Mouse (Mus musculus) embryonic fibroblast, embryonic 13.5 days (primary cell): ENCODE results near the gene Abcc8. TPM values are rescaled to one million over a fixed set of nuclear protein-coding genes. Genes with fewer than 3 reads are reported as not detected.

Experiments
- H3K27ac ChIP-seq: 2 replicates; pipeline ENCODE4 v1.5.1; 2012; ENCODE audit warnings: low read length, control low read depth, inconsistent platforms; ENCODE audit not compliant: insufficient read depth
- H3K4me1 ChIP-seq: 2 replicates; pipeline ENCODE4 v1.6.1; 2011; ENCODE audit warnings: low read length; ENCODE audit not compliant: control insufficient read depth, insufficient read depth
- H3K4me3 ChIP-seq: 2 replicates; pipeline ENCODE4 v1.5.1; 2011; ENCODE audit warnings: mild to moderate bottlenecking, control low read depth, low read length; ENCODE audit not compliant: insufficient read depth
- CTCF ChIP-seq: IDR thresholded peaks from 2 replicates; pipeline ENCODE4 v1.5.1; 2011; ENCODE audit warnings: mild to moderate bottlenecking, control low read depth, low read length, moderate library complexity, borderline replicate concordance; ENCODE audit not compliant: insufficient read depth
- POLR2A ChIP-seq: IDR thresholded peaks from 2 replicates; pipeline ENCODE4 v1.6.1; 2011; ENCODE audit warnings: low read depth, mild to moderate bottlenecking, control low read depth, low read length, moderate library complexity
- polyA plus RNA-seq: library from polyadenylated mRNA; stranded (reverse); fragments of >200 nt; gene quantifications from 2 replicates; pipeline ENCODE4 v1.2.4, GENCODE M21; 2011; ENCODE audit warnings: low read depth; ENCODE audit not compliant: missing spikeins, insufficient read length

The Abcc8 gene
- polyA plus RNA-seq, 1 experiment = not detected

DNA sequence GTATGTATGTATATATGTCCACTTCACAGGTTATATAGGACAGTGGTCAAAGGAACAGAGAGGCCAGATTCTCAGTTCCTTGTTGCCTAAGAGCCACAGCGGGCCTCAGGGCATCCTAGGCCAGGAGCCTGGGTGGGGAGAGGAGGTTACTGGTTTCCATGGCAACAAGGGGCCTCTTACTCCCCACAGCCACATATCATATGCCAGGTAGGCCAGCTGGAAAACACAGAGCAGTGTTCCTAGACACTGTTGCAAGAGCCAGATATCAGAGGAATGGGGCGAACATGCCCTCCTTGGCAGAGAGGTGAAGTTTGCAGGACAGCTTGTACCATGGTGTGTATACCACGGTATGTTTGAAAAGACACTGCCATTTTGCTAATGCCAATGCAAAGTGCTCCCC, 66.4 kb downstream of the Abcc8 start:
- TF ChIP-seq CTCF (no peak), POLR2A (no peak)
- Histone ChIP-seq H3K27ac (no peak overlapping the region), H3K4me1 (no peaks in the 10 kb centered on the region), H3K4me3 (no peak overlapping the region)

DNA sequence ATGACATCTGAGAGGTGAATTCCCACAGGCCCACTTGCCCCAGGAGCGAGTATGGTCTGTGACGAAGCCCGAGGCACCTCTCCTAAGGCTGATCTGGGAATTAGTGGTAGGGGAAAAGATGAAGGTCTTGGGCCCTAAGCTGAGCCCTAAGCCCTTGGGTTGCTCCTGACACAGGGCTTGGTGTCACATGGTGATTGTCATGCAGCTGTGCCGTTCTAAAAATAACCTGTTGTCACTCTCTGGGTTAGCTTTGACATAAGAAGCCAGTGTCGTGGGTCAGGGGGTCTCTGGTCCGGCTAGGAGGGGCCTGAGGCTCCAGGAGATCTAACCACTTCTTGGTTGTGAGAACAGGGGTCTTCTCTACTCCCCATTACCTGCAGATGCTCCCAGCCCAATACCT, 67.9 kb downstream of the Abcc8 start:
- Histone ChIP-seq H3K27ac (no peak overlapping the region), H3K4me1 (no peaks in the 10 kb centered on the region), H3K4me3 (no peak overlapping the region)
- no peak for TF ChIP-seq CTCF
- no peak for TF ChIP-seq POLR2A

DNA sequence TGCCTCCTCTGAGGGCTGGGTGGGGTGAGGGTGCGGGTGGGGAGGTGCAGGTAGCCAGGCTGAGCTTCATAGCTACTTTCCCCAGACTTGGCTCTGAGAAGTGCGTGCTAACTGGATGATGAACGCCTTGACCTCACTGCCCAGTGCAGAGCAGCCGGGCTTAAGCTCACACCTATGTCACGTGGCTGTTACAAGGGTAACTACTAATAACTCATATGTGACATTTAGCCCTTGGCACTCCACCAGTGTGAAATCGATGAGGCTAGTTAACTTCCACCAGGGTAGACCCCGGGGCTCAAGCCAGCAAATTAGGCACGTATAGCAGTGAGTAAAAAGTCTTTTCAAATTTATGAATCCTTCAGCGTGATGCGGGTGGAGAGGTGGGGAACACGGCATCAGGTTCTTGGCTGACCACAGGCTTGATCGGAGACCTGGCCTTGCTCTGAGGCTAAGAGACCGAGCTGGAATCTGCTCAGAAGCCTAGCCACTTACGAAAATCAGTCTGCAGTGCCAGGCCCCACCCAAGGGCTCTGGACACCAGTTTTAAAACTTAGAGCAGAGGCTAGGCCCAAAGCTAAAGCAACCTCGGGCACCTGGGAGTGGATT, 68.5 kb downstream of the Abcc8 start:
- Histone ChIP-seq H3K4me3 (no peak overlapping the region), H3K4me1 (no peaks in the 10 kb centered on the region), H3K27ac (no peak overlapping the region)
- TF ChIP-seq POLR2A (no peak), CTCF (no peak)

DNA sequence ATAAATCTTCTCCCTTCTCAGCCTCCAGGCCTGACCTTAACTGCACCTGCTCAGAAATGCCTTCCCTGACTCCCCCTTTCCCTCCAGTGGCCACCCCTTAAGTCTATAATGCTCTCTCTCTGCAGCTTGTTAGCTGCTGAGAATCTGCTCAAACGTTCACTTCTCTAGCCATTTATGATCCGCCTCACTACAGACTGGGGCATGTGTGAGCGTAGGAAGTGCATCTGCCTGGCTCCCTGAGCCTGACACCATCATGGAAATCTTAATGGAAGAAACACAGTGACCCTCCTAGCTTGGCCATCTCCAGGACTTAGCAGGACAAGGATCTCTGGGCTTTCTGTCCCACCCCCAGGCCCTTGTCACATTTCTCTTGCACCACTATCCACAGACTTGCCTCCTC, 69.8 kb downstream of the Abcc8 start:
- H3K27ac ChIP-seq = no peak overlapping the region
- TF ChIP-seq CTCF = no peak
- TF ChIP-seq POLR2A = no peak
- no peaks in the 10 kb centered on the region for H3K4me1 ChIP-seq
- no peak overlapping the region for H3K4me3 ChIP-seq

DNA sequence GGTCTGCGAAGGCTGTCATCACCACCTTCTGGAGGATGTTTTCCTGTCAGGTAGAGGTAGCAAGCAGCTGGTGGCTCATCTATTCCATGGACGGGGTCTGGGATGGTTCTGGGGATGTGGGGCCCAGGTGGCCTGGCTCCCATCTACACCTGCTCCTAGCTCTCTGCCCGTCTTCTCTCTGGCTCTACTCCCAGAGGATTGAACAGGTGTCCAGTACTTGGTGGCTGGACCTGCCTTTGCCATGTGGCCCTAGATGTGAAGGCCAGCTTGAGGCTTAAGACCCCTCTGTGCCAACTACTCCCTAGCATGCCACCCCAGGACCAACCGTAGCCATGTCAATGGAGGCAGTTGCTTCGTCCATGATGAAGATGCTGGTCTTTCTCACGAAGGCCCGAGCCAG, 74.3 kb downstream of the Abcc8 start:
- TF ChIP-seq POLR2A (no peak), CTCF (no peak)
- Histone ChIP-seq H3K4me1 (no peaks in the 10 kb centered on the region), H3K27ac (no peak overlapping the region), H3K4me3 (no peak overlapping the region)

DNA sequence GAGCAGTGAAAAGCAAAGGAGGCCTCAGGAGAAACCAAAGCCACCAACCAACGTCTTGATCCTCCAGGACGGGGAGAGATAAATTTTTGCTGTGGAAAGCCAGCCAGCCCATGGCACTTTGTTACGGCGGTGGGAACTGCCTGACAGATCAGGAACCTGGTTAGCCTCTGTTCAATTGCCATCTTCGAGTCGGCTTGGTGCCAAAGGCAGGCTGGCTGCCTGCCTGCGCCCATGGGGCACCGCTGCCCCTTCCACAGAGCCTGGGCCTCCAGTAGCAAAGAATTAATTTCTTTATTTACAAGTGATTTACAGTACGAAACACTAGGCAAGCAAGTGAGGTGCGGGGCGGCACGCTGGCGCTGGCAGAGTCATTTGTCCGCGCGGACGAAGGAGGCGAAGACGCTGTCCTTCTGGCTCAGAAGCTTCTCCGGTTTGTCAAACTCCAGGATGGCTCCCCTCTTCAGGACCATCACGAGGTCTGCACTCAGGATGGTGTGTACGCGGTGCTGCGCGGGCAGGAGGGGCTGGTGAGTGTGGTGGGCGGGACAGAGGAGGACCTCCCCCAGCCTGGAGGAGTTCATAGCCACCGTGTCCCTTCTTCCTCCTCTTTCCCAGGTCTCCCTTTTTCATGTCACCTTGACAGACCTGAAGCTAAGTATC, 75.4 kb downstream of the Abcc8 start:
- no peak overlapping the region for H3K27ac ChIP-seq

DNA sequence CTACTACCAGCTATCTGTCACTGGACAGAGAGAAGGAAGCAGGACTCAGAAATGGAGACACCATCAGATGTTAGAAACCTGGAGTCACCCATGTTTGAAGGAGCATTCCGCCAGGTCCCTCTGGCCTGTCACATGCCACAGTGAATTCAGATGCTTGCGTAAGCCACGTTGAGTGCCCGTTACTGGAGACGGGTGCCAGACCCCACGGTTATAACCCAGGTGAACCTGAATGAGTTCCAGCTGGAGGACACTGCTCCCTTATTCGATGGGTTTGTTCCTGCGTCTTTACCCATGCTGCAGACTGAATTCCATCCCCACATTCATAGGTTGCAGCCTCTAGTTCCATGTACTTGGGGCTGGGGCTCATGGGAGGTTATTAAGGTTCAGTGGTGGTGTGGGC, 76.1 kb downstream of the Abcc8 start:
- no peak overlapping the region for H3K4me3 ChIP-seq
- TF ChIP-seq CTCF (no peak), POLR2A (no peak)
- no peaks in the 10 kb centered on the region for H3K4me1 ChIP-seq
- H3K27ac ChIP-seq = no peak overlapping the region

More for the DNA sequence above, 75.4 kb downstream of the Abcc8 start:
- Histone ChIP-seq H3K4me3 (no peak overlapping the region), H3K4me1 (no peaks in the 10 kb centered on the region)
- TF ChIP-seq CTCF = no peak
- TF ChIP-seq POLR2A = no peak

DNA sequence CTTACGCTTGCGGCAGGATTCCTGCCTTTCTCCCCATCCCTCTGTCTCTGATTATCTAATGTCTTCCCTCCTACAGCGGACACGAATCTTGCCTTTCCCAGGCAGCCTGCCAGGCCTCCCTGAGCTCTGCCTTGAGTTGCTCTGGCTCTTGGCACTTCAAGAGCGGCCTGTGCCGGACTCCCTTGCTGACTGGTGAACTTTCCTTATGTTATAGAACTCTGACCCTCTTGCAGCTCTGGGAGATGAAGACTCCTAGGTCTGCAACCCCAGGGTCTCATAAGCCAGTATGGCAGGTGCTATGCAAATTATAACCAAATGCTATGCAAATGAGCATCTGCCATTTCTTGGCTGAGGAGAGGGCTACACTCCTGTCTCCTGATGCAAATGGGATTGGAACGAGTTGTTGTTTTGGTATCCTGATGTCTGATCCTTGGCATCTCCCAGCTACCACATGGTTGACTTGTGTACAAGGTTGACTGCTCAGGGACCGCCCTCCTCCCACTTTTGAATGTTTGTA, 76.7 kb downstream of the Abcc8 start:
- Histone ChIP-seq H3K27ac (no peak overlapping the region), H3K4me1 (no peaks in the 10 kb centered on the region), H3K4me3 (no peak overlapping the region)
- no peak for TF ChIP-seq CTCF
- TF ChIP-seq POLR2A = no peak

DNA sequence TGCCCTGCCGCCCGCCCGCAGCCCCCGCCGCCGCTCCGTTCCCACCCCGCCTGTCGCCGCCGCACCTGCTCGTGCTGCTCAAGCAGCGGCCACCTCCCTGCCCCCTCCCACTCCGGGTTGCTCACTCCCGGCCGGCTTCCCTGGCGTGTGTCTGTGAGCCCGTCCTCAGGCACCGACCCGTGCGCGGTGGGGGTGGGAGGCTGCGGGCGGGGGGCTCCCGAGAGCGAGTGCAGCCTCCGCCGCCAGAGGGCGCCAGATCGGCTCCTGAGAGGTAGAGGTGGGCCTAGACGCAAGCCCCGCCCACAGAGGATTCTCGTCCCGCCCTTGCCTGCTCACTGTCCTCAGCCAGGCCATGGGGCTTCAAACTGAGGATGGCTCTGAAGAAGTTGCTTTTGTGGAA, 79.3 kb downstream of the Abcc8 start, which contains the start of gene Kcnj11:
TSS of gene Kcnj11 (minus strand) at position 202 of the 400 bp plus-strand sequence.
- Histone ChIP-seq H3K4me3 (no peak within 1 kb of the TSS), H3K4me1 (no peaks in the 10 kb centered on the region), H3K27ac (no peak within 1 kb of the TSS)
- peak; percentile 52; the same call in 1 of the 2 replicates for TF ChIP-seq CTCF
- no peak for TF ChIP-seq POLR2A

DNA sequence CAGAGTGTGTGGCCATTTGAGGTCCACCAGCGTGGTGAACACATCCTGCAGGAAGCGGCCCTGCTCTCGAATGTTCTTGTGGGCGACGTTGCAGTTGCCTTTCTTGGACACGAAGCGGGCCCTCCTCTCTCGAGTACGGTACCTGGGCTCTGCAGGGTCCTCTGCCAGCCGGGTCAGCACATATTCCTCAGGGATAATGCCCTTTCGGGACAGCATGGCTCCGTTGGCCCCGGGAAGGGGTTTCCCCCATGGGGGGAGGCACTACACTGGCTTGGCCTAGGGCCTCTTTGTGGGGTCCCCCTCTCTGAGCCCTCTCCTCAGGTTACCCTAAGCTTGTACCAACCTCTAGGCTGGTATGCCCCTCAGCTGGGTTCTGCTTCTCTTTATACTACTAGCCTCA, 80.2 kb downstream of the Abcc8 start:
- no peaks in the 10 kb centered on the region for H3K4me1 ChIP-seq
- TF ChIP-seq CTCF (no peak), POLR2A (no peak)
- no peak overlapping the region for H3K4me3 ChIP-seq
- H3K27ac ChIP-seq = no peak overlapping the region

DNA sequence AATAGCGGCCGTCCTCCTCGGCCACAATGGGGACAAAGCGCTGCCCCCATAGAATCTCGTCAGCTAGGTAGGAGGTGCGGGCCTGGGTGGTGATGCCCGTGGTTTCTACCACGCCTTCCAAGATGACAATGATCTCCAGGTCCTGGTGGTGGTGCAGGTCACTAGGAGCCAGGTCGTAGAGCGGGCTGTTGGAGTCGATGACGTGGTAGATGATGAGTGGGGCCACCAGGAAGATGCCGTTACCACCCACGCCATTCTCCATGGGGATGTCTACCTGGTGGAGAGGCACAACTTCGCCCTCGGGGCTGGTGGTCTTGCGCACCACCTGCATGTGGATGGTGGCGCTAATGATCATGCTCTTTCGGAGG, 80.9 kb downstream of the Abcc8 start:
- Histone ChIP-seq H3K27ac (no peak overlapping the region), H3K4me1 (no peaks in the 10 kb centered on the region), H3K4me3 (no peak overlapping the region)
- TF ChIP-seq CTCF (no peak), POLR2A (no peak)
